Mouse (Mus musculus) brain, adult 10 weeks (tissue): Measurements from ENCODE around the gene Tmc1. TPM values are rescaled to one million over a fixed set of nuclear protein-coding genes. Genes with fewer than 3 reads are reported as not detected.

Experiments used
- polyA plus RNA-seq: library from polyadenylated mRNA; stranded (reverse); fragments of 350-450 nt; fragmentation: Illumina TruSeq; extraction: RNeasy Lipid Tissue Mini Kit (QIAGEN cat#74804); gene quantifications from one replicate; pipeline ENCODE4 v1.2.3, GENCODE M21; 2015; ENCODE audit warnings: low read depth, low replicate concordance

Gene Tmc1
- polyA plus RNA-seq = 0.21 TPM

DNA sequence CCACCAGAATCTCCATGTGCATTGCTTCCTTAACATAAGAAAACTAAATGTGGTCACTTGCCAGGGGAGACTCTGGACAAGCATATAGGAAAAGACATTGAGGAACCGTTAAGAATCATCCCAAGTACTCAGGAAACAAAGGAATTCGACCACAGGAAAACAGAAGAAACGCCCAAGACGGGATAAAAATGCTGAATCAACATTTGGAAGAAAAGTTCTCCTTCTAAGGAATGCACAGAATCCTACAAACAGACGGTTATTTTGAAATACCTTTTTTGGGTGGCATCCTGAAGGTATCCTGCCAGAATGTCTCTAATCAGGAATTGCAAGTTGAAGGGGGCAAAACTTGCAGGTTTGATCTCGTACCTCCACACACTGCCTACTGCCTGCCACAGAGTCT is at the start of gene Tmc1:
Gene Tmc1, minus strand, starts transcription at position 329 of the 400 bp plus-strand sequence.

Other genes starting within 250 kb of the Tmc1 start
- gene Aldh1a7, start 226.6 kb downstream of the Tmc1 start, polyA plus RNA-seq = 1.3 TPM